Mouse (Mus musculus) hindbrain, embryonic 14.5 days (tissue): ENCODE data around the gene Unc45a. TPM values are rescaled to one million over a fixed set of nuclear protein-coding genes. Genes with fewer than 3 reads are reported as not detected.
"Not testable (repeated sequence)": the region's sequence is repeated elsewhere in the genome, so short reads cannot be mapped to it uniquely, and the experiment has no call there.

ENCODE experiments used
- ATAC-seq: fragments of 200-750 bp; cut with Nextera tagmentation; 2 replicates; pipeline ENCODE4 v1.8.0; 2017; ENCODE audit warnings: moderate number of reproducible peaks, mild to moderate bottlenecking, moderate TSS enrichment, moderate library complexity; ENCODE audit not compliant: low FRiP score
- DNase-seq: peaks from one replicate; pipeline ENCODE4 v3.0.0-alpha.2; 2015; ENCODE audit warnings: low spot score
- H3K27ac ChIP-seq: fragments of 300-500 bp; sonication (generic); 2 replicates; pipeline ENCODE4 v1.5.1; 2014; ENCODE audit warnings: mild to moderate bottlenecking, moderate library complexity
- H3K27me3 ChIP-seq: fragments of 300-500 bp; sonication (generic); 2 replicates; pipeline ENCODE4 v1.6.1; 2014; ENCODE audit warnings: mild to moderate bottlenecking, low read length, mixed read lengths; ENCODE audit not compliant: control insufficient read depth, insufficient read depth
- H3K36me3 ChIP-seq: fragments of 300-500 bp; sonication (generic); replicated peaks from 2 replicates; pipeline ENCODE4 v1.6.1; 2014; ENCODE audit not compliant: control insufficient read depth, insufficient read depth
- H3K4me1 ChIP-seq: fragments of 300-500 bp; sonication (generic); replicated peaks from 2 replicates; pipeline ENCODE4 v1.6.1; 2014; ENCODE audit warnings: antibody characterized with exemption, low read length, mixed read lengths; ENCODE audit not compliant: control insufficient read depth, insufficient read depth
- H3K4me2 ChIP-seq: fragments of 300-500 bp; sonication (generic); replicated peaks from 2 replicates; pipeline ENCODE4 v1.6.1; 2014; ENCODE audit warnings: mild to moderate bottlenecking, moderate library complexity
- H3K4me3 ChIP-seq: fragments of 300-500 bp; sonication (generic); replicated peaks from 2 replicates; pipeline ENCODE4 v1.5.1; 2014; ENCODE audit warnings: mild to moderate bottlenecking, low read length
- H3K9ac ChIP-seq: fragments of 300-500 bp; sonication (generic); 2 replicates; pipeline ENCODE4 v1.6.1; 2014
- H3K9me3 ChIP-seq: fragments of 300-500 bp; sonication (generic); 2 replicates; pipeline ENCODE4 v1.6.1; 2016; ENCODE audit warnings: low read length; ENCODE audit not compliant: control insufficient read depth
- WGBS: fragments of 180-500 bp; shearing (Covaris S2); extraction: QIAGEN DNeasy Blood & Tissue Kit; methylation state at CpG from one replicate; pipeline ENCODE4 v1.1.7; 2014; 5-methylcytosine and 5-hydroxymethylcytosine counted together
- polyA plus RNA-seq: library from polyadenylated mRNA; unstranded; fragments of >200 nt; fragmentation: Nextera tagmentation; extraction: Ambion mirVana; gene quantifications from 2 replicates; pipeline ENCODE4 v1.2.1, GENCODE M21; 2014

Unc45a gene
- polyA plus RNA-seq, 1 experiment from 2014 or later: 43.3 TPM

- Histone ChIP-seq H3K4me1 (peaks cover 52% of the 10 kb centered on the region), H3K36me3 (peaks cover 30% of the 10 kb centered on the region), H3K9ac (peak overlapping the region; percentile 80), H3K9me3 (no peaks in the 10 kb centered on the region), H3K4me2 (peak overlapping the region; percentile 83), H3K27me3 (no peaks in the 10 kb centered on the region), H3K27ac (peak overlapping the region; percentile 90), H3K4me3 (peak overlapping the region; percentile 72)
- ATAC-seq (peak; percentile 96), DNase-seq (peak; percentile 99)
- 1% methylated on average over 45 of the region's 45 CpGs for WGBS
These were observed 794 bp downstream of the Unc45a start for GRCm38 (mm10) chr7:80339793-80340628.

DNA sequence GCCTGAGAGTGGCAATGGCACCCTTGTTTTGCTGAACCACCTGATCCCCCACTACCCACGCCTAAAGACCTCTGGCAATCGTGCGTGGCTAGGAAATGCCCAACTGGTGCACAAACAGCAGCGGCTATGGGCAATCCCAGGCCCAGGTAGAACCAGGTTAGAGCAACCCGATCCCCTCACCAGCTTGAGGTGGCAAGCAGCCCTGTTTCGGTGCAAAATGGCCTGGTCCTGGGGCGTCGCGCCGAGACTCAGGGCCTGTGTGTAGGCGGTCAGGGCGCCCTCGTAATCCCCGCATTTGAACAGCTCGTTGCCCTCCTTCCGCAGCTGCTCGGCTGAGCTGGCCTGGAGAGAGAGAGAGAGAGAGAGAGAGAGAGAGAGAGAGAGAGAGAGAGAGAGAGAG is 1.4 kb downstream of the Unc45a start:
- Histone ChIP-seq H3K4me2 (peak overlapping the region; percentile 83), H3K27me3 (no peaks in the 10 kb centered on the region), H3K4me1 (peaks cover 52% of the 10 kb centered on the region), H3K36me3 (peaks cover 36% of the 10 kb centered on the region), H3K27ac (peak overlapping the region; percentile 90), H3K9me3 (no peaks in the 10 kb centered on the region), H3K9ac (peak overlapping the region; percentile 80), H3K4me3 (peak overlapping the region; percentile 72)
- no peak for DNase-seq
- no peak for ATAC-seq
- 7% methylated on average over 15 of the region's 17 CpGs for WGBS

DNA sequence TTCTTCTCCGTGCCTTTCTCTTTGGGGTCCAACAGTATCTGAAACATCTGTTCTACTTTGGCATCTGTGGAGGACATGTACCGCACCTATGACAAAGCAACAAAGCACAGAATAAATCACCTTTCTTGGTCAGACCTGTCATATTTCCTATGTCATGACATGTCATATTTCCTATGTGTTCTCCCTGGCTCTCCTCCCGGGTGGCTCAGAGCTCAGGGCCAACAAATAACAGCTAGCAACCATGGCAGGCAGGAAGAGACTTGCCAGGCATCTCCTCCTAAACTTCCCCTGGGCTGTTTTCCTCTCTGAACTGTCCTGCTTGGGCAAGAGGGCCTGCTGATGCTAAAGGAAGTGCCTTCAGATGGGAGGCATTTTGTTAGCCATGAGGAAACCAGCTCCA is 3.9 kb downstream of the Unc45a start:
- H3K4me1 ChIP-seq: peaks cover 36% of the 10 kb centered on the region
- peaks cover 59% of the 10 kb centered on the region for H3K36me3 ChIP-seq
- no peak for ATAC-seq
- H3K9me3 ChIP-seq: no peaks in the 10 kb centered on the region
- H3K27me3 ChIP-seq: no peaks in the 10 kb centered on the region
- no peak overlapping the region for H3K9ac ChIP-seq
- no peak overlapping the region for H3K4me3 ChIP-seq
- DNase-seq: no peak
- WGBS: 96% methylated on average over 3 of the region's 3 CpGs
- H3K27ac ChIP-seq: no peak overlapping the region
- no peak overlapping the region for H3K4me2 ChIP-seq

- DNase-seq (no peak), ATAC-seq (no peak)
- Histone ChIP-seq H3K9me3 (no peaks in the 10 kb centered on the region), H3K27ac (no peak overlapping the region), H3K36me3 (peaks cover 79% of the 10 kb centered on the region), H3K27me3 (no peaks in the 10 kb centered on the region), H3K4me3 (no peak overlapping the region), H3K4me1 (peaks cover 20% of the 10 kb centered on the region), H3K4me2 (no peak overlapping the region), H3K9ac (no peak overlapping the region)
- WGBS: 92% methylated on average over 4 of the region's 4 CpGs
These were observed 6.0 kb downstream of the Unc45a start for GRCm38 (mm10) chr7:80334848-80335247.

DNA sequence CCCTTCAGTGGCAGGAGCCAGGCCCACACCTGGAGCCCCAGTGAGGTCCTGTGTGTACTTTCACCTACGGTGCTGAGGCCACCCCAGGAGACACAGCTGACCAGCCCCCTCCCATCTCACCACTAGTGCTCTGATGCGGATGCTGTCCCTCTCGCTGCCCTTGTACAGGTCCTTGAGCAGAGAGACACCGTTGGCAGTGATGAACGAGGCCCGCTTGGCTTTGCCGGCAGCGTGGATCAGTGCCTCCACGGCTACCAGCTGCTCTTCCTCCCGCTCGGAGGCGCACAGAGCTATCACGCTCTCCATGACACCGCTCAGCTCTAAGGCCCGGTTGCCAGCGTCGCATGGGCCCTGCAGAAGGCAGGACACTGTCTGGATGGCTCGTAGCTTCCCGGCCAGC is 9.4 kb downstream of the Unc45a start:
- Histone ChIP-seq H3K27ac (no peak overlapping the region), H3K9me3 (no peaks in the 10 kb centered on the region), H3K4me2 (no peak overlapping the region), H3K9ac (no peak overlapping the region), H3K4me1 (no peaks in the 10 kb centered on the region), H3K36me3 (peaks cover 98% of the 10 kb centered on the region), H3K4me3 (no peak overlapping the region), H3K27me3 (no peaks in the 10 kb centered on the region)
- no peak for DNase-seq
- 88% methylated on average over 19 of the region's 19 CpGs for WGBS
- no peak for ATAC-seq

DNA sequence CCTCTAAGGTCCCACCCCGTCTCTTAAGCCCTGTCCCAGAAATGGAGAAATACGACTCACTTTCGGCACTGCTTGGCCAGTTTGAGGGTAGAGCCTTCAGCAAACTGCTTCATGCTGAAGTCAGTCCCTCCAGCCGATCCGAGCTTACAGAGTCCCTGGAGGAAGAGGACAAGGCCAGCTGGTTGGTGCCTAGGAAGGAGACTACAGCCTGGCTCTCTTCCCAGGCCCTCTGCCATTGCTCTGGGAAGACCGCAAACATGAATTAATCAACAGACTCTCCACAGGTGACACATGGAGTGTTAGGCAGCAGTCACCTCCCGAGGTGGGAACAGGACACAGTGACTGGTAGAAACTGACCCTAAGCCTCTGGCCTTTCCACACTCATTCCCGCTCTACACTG is 10.5 kb downstream of the Unc45a start:
- Histone ChIP-seq H3K9ac (no peak overlapping the region), H3K9me3 (no peaks in the 10 kb centered on the region), H3K36me3 (peaks cover 98% of the 10 kb centered on the region), H3K27me3 (no peaks in the 10 kb centered on the region), H3K4me2 (no peak overlapping the region), H3K4me1 (no peaks in the 10 kb centered on the region), H3K27ac (no peak overlapping the region), H3K4me3 (no peak overlapping the region)
- no peak for ATAC-seq
- DNase-seq: no peak
- 84% methylated on average over 8 of the region's 8 CpGs for WGBS

GRCm38 (mm10) chr7:80326076-80326475 is 14.7 kb downstream of the Unc45a start:
- no peaks in the 10 kb centered on the region for H3K27me3 ChIP-seq
- no peaks in the 10 kb centered on the region for H3K9me3 ChIP-seq
- H3K4me2 ChIP-seq: no peak overlapping the region
- H3K27ac ChIP-seq: no peak overlapping the region
- DNase-seq: no peak
- H3K9ac ChIP-seq: no peak overlapping the region
- H3K36me3 ChIP-seq: peaks cover 62% of the 10 kb centered on the region
- H3K4me1 ChIP-seq: peaks cover 12% of the 10 kb centered on the region
- WGBS: 98% methylated on average over 19 of the region's 19 CpGs
- H3K4me3 ChIP-seq: no peak overlapping the region
- no peak for ATAC-seq

DNA sequence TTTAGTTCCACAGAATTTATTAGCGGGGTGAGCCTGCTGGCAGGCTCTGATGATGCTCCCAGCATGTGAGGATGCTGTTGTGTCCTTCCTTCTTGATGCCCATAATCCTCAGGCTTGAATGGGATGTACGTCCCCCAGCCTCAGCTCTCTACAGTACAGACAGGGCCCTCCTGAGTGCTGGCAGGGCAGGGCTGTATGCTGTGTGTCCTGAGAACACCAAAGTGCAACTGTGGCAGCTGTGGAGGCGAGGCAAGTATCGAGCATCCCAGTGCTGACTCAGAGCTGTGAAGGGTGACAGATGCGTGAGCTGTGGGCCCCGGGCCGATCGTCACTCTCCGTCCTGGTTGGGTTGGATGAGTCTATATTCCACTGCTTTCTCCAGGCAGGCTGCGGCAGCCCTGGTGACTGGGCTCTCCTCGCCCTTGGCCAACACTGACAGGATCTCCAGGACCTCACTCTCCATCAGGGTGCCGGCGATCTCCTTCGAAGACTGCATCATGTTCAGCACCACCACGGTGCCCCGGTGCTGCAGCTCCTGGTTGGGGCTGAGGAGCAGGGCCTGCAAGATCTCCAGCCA is 15.4 kb downstream of the Unc45a start:
- no peaks in the 10 kb centered on the region for H3K9me3 ChIP-seq
- H3K27me3 ChIP-seq: no peaks in the 10 kb centered on the region
- H3K9ac ChIP-seq: no peak overlapping the region
- H3K4me3 ChIP-seq: no peak overlapping the region
- peak overlapping the region; percentile 84; the same call in 1 of the 2 replicates for H3K27ac ChIP-seq
- peaks cover 57% of the 10 kb centered on the region for H3K36me3 ChIP-seq
- no peak for DNase-seq
- 0 out of 2 replicates have a peak overlapping the region, but pooled peaks have one; percentile 65 for H3K4me2 ChIP-seq
- peaks cover 12% of the 10 kb centered on the region for H3K4me1 ChIP-seq
- no peak for ATAC-seq
- 96% methylated on average over 16 of the region's 16 CpGs for WGBS

GRCm38 (mm10) chr7:80324816-80325119 is 16.0 kb downstream of the Unc45a start:
- peaks cover 57% of the 10 kb centered on the region for H3K36me3 ChIP-seq
- H3K9ac ChIP-seq, DNase-seq, H3K9me3 ChIP-seq, H3K27me3 ChIP-seq, ATAC-seq: not testable (repeated sequence)
- 51% methylated on average over 4 of the region's 5 CpGs for WGBS
- peak overlapping the region; percentile 65 for H3K4me2 ChIP-seq
- peak overlapping the region; percentile 46; the same call in 1 of the 2 replicates for H3K4me3 ChIP-seq
- H3K4me1 ChIP-seq: peaks cover 12% of the 10 kb centered on the region
- peak overlapping the region; percentile 84 for H3K27ac ChIP-seq
